17 mouse cellular contexts compared by ENCODE assay signal in genomic region chr15:92515651-92516050, GRCm38 (mm10).
"Had no signal": no experiment of that assay in that cellular context is flagged by ENCODE, and none has a peak within 500 bp of the region (broad histone marks: within the 10 kb centered on the region; RNA-seq: fewer than 3 reads in every experiment).

No protein-coding gene starts in this region.

- H3K4me1 ChIP-seq: midbrain, embryonic 12.5 days; neural tube, embryonic 12.5 days had no signal

- DNase-seq: kidney, adult 9 months; kidney, postnatal 14 days; kidney, postnatal 4 days; liver, postnatal 0 days; lung, embryonic 14.5 days; thymus, adult 18-20 months; thymus, postnatal 36 days had no signal

- ATAC-seq: liver, postnatal 0 days; lung, postnatal 0 days; midbrain, embryonic 15.5 days had no signal

- H3K9ac ChIP-seq: limb, embryonic 12.5 days; limb, embryonic 15.5 days; liver, embryonic 14.5 days; liver, postnatal 0 days; lung, embryonic 14.5 days; midbrain, embryonic 12.5 days; midbrain, embryonic 15.5 days; neural tube, embryonic 12.5 days; neural tube, embryonic 15.5 days had no signal

- H3K4me3 ChIP-seq: limb, embryonic 12.5 days; limb, embryonic 15.5 days; midbrain, embryonic 12.5 days; midbrain, embryonic 15.5 days; neural tube, embryonic 12.5 days; neural tube, embryonic 15.5 days had no signal

- H3K36me3 ChIP-seq: limb, embryonic 12.5 days; limb, embryonic 15.5 days; midbrain, embryonic 12.5 days; midbrain, embryonic 15.5 days; neural tube, embryonic 12.5 days; neural tube, embryonic 15.5 days had no signal

- H3K9me3 ChIP-seq: limb, embryonic 12.5 days; limb, embryonic 15.5 days; midbrain, embryonic 12.5 days; midbrain, embryonic 15.5 days; neural tube, embryonic 12.5 days; neural tube, embryonic 15.5 days had no signal

- H3K27me3 ChIP-seq: midbrain, embryonic 12.5 days; neural tube, embryonic 12.5 days; neural tube, embryonic 15.5 days had no signal

- H3K27ac ChIP-seq: limb, embryonic 12.5 days; limb, embryonic 15.5 days; liver, embryonic 14.5 days; macrophage; midbrain, embryonic 12.5 days; midbrain, embryonic 15.5 days; neural tube, embryonic 12.5 days; neural tube, embryonic 15.5 days had no signal

- H3K4me2 ChIP-seq: limb, embryonic 12.5 days; limb, embryonic 15.5 days; liver, embryonic 11.5 days; lung, embryonic 14.5 days; midbrain, embryonic 12.5 days; midbrain, embryonic 15.5 days; neural tube, embryonic 12.5 days; neural tube, embryonic 15.5 days had no signal
